Comparison of ENCODE assay signal across 20 mouse cellular contexts in the genomic region with DNA sequence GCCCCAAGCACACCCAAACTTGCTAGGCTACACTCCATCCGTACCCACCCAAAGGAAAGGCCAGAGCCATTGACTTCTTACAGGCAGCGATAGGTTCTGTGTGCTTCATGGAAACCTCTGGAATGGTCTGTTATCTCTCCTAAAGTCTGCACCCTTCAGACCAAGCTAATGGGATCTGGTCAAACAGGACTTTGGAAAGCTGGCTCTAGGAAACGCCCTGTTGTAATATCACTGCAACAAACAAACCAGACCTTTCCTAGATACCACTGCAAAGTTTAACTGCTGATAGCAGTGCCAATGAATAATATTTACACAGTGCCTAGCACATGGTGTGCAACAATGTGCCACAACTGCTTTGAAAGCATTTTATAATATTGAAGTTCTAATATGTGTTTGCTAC. TPM values are rescaled to one million over a fixed set of nuclear protein-coding genes. Genes with fewer than 3 reads are reported as not detected.
DNase-seq lines count a peak whose midpoint lies in the region; ATAC-seq and TF ChIP-seq lines count a peak whose summit lies in the region.
"Had no signal": no experiment of that assay in that cellular context is flagged by ENCODE, and none has a peak within 500 bp of the region (broad histone marks: within the 10 kb centered on the region; RNA-seq: fewer than 3 reads in every experiment).

No protein-coding gene starts in this region.

- 76% methylated on average over 3 of the region's 3 CpGs for WGBS in lung, postnatal 0 days
- WGBS in large intestine, adult 2 months = 37% methylated on average over 3 of the region's 3 CpGs
- WGBS in small intestine, adult 2 months = 26% methylated on average over 3 of the region's 3 CpGs
- WGBS in stomach, postnatal 0 days = 68% methylated on average over 3 of the region's 3 CpGs

- H3K27ac ChIP-seq in lung, postnatal 0 days (ENCODE audit: low read length) = no peak overlapping the region
- peak overlapping the region; percentile 43; the same call in 1 of the 2 replicates for H3K27ac ChIP-seq in small intestine, adult 2 months (ENCODE audit: insufficient read depth, low read depth, low read length)
- H3K27ac ChIP-seq in stomach, postnatal 0 days (replicated peaks) = no peak overlapping the region
- H3K27ac ChIP-seq: embryonic facial prominence, embryonic 12.5 days; forebrain, embryonic 12.5 days; heart, adult 2 months; heart, embryonic 15.5 days had no signal

- no peaks in the 10 kb centered on the region for H3K9me3 ChIP-seq in lung, postnatal 0 days (ENCODE audit: low read length)
- no peaks in the 10 kb centered on the region for H3K9me3 ChIP-seq in stomach, postnatal 0 days (ENCODE audit: control insufficient read depth, low read length)
- H3K9me3 ChIP-seq: embryonic facial prominence, embryonic 12.5 days; forebrain, embryonic 12.5 days; heart, embryonic 15.5 days had no signal

- no peak for TF ChIP-seq EP300 in lung, postnatal 0 days (IDR thresholded peaks at IDR 0.05)
- no peak for TF ChIP-seq EP300 in stomach, postnatal 0 days (optimal IDR thresholded peaks at IDR 0.05)

- H3K36me3 ChIP-seq in lung, postnatal 0 days (ENCODE audit: insufficient read depth, low read length) = no peaks in the 10 kb centered on the region
- 0 out of 2 replicates have a peak, but pooled peaks cover 2% of the 10 kb centered on the region for H3K36me3 ChIP-seq in small intestine, adult 2 months (ENCODE audit: control insufficient read depth, insufficient read depth, low read length)
- no peaks in the 10 kb centered on the region for H3K36me3 ChIP-seq in stomach, postnatal 0 days (ENCODE audit: control insufficient read depth, insufficient read depth, low read length)
- H3K36me3 ChIP-seq: embryonic facial prominence, embryonic 12.5 days; forebrain, embryonic 12.5 days; heart, embryonic 15.5 days had no signal

- ATAC-seq in lung, postnatal 0 days = no peak
- peak; percentile 81 for ATAC-seq in stomach, postnatal 0 days (ENCODE audit: low FRiP score, low TSS enrichment)
- ATAC-seq: forebrain, embryonic 16.5 days had no signal

- no peak for TF ChIP-seq POLR2A in small intestine, adult 2 months (IDR thresholded peaks at IDR 0.05; ENCODE audit: low read depth, low read length)

- no peak for TF ChIP-seq CTCF in lung, postnatal 0 days (IDR thresholded peaks at IDR 0.05)
- no peak for TF ChIP-seq CTCF in small intestine, adult 2 months (IDR thresholded peaks at IDR 0.05; ENCODE audit: extremely low read depth, insufficient read length, insufficient replicate concordance, low read depth, low read length)
- no peak for TF ChIP-seq CTCF in stomach, postnatal 0 days (IDR thresholded peaks at IDR 0.05; ENCODE audit: low read depth)

- peak; percentile 7 for DNase-seq in lung, postnatal 36 days
- DNase-seq in lung, postnatal 0 days (ENCODE audit: low spot score) = no peak
- DNase-seq in large intestine, adult 2 months (ENCODE audit: low read depth, low spot score) = peak; percentile 59
- peak; percentile 46 for DNase-seq in stomach, postnatal 0 days (ENCODE audit: low spot score)
- DNase-seq in heart, adult 11 months = no peak
- no peak for DNase-seq in lung, postnatal 14 days
- no peak for DNase-seq in urinary bladder, adult 2 months (ENCODE audit: low spot score)
- DNase-seq: adrenal gland, adult 8-10 months; cerebellum, adult 11 months; cerebellum, adult 9-10 months; cerebellum, postnatal 25 days; gastrocnemius, postnatal 10 days; heart, adult 2 months; heart, postnatal 14 days had no signal

- no peaks in the 10 kb centered on the region for H3K27me3 ChIP-seq in lung, postnatal 0 days (replicated peaks; ENCODE audit: insufficient read depth, low read length)
- no peaks in the 10 kb centered on the region for H3K27me3 ChIP-seq in small intestine, adult 2 months (ENCODE audit: control insufficient read depth, insufficient read depth, low read length)
- no peaks in the 10 kb centered on the region for H3K27me3 ChIP-seq in stomach, postnatal 0 days (ENCODE audit: control insufficient read depth, insufficient read depth, low read length)
- H3K27me3 ChIP-seq: embryonic facial prominence, embryonic 12.5 days; forebrain, embryonic 12.5 days had no signal

- no peak overlapping the region for H3K4me3 ChIP-seq in lung, postnatal 0 days (ENCODE audit: low read depth, low read length)
- H3K4me3 ChIP-seq in small intestine, adult 2 months (ENCODE audit: low read depth, low read length) = no peak overlapping the region
- H3K4me3 ChIP-seq in stomach, postnatal 0 days (ENCODE audit: low read depth, low read length) = no peak overlapping the region
- H3K4me3 ChIP-seq: embryonic facial prominence, embryonic 12.5 days; forebrain, embryonic 12.5 days; heart, adult 2 months; heart, embryonic 15.5 days had no signal

- H3K9ac ChIP-seq in lung, postnatal 0 days (replicated peaks; ENCODE audit: low read depth) = no peak overlapping the region
- no peak overlapping the region for H3K9ac ChIP-seq in stomach, postnatal 0 days (ENCODE audit: low read length)
- H3K9ac ChIP-seq: embryonic facial prominence, embryonic 12.5 days; forebrain, embryonic 12.5 days; heart, embryonic 15.5 days had no signal

- no peak overlapping the region for H3K4me2 ChIP-seq in lung, postnatal 0 days (replicated peaks; ENCODE audit: low read depth, low read length)
- H3K4me2 ChIP-seq in stomach, postnatal 0 days (replicated peaks; ENCODE audit: low read depth) = no peak overlapping the region
- H3K4me2 ChIP-seq: embryonic facial prominence, embryonic 12.5 days; forebrain, embryonic 12.5 days; heart, embryonic 11.5 days; heart, embryonic 15.5 days had no signal

- H3K4me1 ChIP-seq in lung, postnatal 0 days (ENCODE audit: insufficient read depth, low read depth, low read length) = no peaks in the 10 kb centered on the region
- peaks cover 26% of the 10 kb centered on the region for H3K4me1 ChIP-seq in small intestine, adult 2 months (ENCODE audit: control insufficient read depth, insufficient read depth, insufficient read length, low read length)
- no peaks in the 10 kb centered on the region for H3K4me1 ChIP-seq in stomach, postnatal 0 days (replicated peaks; ENCODE audit: control insufficient read depth, insufficient read depth)
- H3K4me1 ChIP-seq: forebrain, embryonic 12.5 days had no signal

RNA-seq across cellular contexts. Expression of a gene that starts 28.7 kb away (rescaled TPM):
- polyA plus RNA-seq in lung, postnatal 0 days (2015; fragmentation: Nextera tagmentation; extraction: Ambion mirVana) = 7.3 and 7.8 TPM in 2 replicates
- 0.18 and 0.40 TPM in 2 replicates for polyA plus RNA-seq in large intestine, adult 2 months (2012; rRNA removed)
- 0.16 and 3.7 TPM in 2 replicates for polyA plus RNA-seq in small intestine, adult 2 months (2012; rRNA removed)
- polyA plus RNA-seq in stomach, postnatal 0 days (2015; fragmentation: Nextera tagmentation; extraction: Ambion mirVana) = 3.4 and 3.9 TPM in 2 replicates
- 145 and 173 TPM in 2 replicates for polyA plus RNA-seq in urinary bladder, adult 2 months (2012; rRNA removed)
- polyA plus RNA-seq: forebrain, embryonic 12.5 days; heart, embryonic 11.5 days had no signal

RNA-seq across cellular contexts. Expression of a gene that starts 31.2 kb away (rescaled TPM):
- 67.4 and 68.4 TPM in 2 replicates for polyA plus RNA-seq in lung, postnatal 0 days (2015; fragmentation: Nextera tagmentation; extraction: Ambion mirVana)
- 65.4 and 133 TPM in 2 replicates for polyA plus RNA-seq in large intestine, adult 2 months (2012; rRNA removed)
- polyA plus RNA-seq in small intestine, adult 2 months (2012; rRNA removed) = 68.2 and 166 TPM in 2 replicates
- polyA plus RNA-seq in stomach, postnatal 0 days (2015; fragmentation: Nextera tagmentation; extraction: Ambion mirVana) = 68.0 and 68.4 TPM in 2 replicates
- 71.3 and 77.7 TPM in 2 replicates for polyA plus RNA-seq in urinary bladder, adult 2 months (2012; rRNA removed)

Comparison
In these comparisons a context has a peak if more than half of its experiments do, and no peak if none do; other contexts are left out.
1. DNase-seq: peak in lung, postnatal 36 days (single experiment), large intestine, adult 2 months (single experiment) and stomach, postnatal 0 days (single experiment); none in lung, postnatal 0 days (single experiment), heart, adult 11 months (single experiment), lung, postnatal 14 days (single experiment) and urinary bladder, adult 2 months (single experiment).
2. RNA of a gene that starts 28.7 kb away (polyA plus RNA-seq): 145 to 173 TPM in urinary bladder, adult 2 months; 7.3 to 7.8 TPM in lung, postnatal 0 days, 3.4 to 3.9 TPM in stomach, postnatal 0 days, 0.18 to 0.40 TPM in large intestine, adult 2 months and 0.16 to 3.7 TPM in small intestine, adult 2 months; every median in the first group is over 10 times any median in the second.